Mouse (Mus musculus): ENCODE data around the gene Sergef. TPM values are rescaled to one million over a fixed set of nuclear protein-coding genes. Genes with fewer than 3 reads are reported as not detected.

Sergef gene
- polyA plus RNA-seq, 1 experiment: 6.3 TPM

DNA sequence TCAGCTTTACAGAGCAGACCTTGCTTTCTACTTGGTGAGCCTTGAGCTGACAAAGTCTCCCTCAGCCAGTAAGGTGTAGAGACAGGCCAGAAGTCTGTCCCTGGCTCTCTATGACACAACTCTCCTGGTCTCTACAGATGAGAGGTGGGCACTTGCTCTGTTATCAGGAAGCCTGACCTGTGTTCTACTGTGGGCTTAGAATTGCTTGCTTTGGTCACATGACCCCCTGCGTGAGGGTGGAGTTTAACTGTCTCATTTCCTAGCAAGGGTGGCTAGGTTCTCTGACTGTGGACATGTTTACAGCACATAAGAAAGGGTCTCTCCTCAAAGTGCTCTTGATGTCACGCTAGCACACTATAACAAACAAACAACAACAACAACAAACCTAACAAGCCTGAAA, 79.5 kb downstream of the Sergef start:
- Histone ChIP-seq H3K27ac (ENCODE audit: insufficient read depth, low read length) (no peak overlapping the region), H3K4me1 (ENCODE audit: control insufficient read depth, insufficient read depth, low read length) (no peaks in the 10 kb centered on the region), H3K4me3 (ENCODE audit: insufficient read depth, low read length) (no peak overlapping the region)
- no peak for TF ChIP-seq CTCF (IDR thresholded peaks at IDR 0.05; ENCODE audit: borderline replicate concordance, insufficient read depth, low read length)
- TF ChIP-seq POLR2A (IDR thresholded peaks at IDR 0.05; ENCODE audit: low read depth, low read length): no peak

DNA sequence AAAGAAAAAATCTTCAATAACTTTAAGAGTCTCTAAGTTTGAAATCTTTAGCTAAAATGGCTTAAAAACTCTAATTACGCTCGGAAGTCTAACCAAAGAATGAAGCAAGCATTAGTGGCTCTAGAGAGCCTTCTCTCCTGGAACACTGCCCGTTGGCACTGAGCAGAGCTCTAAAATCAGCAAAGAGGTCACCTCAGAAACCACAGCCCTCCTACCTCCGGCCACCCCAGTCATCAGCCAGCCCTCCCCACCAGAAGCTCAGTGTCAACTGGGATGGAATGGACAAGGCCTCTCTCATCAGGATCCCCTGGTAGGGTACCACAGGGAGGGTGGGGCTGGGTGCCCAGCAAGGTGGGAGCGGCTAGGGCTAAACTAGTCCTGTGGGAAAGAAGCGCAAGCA, 80.0 kb downstream of the Sergef start:
- no peak overlapping the region for H3K27ac ChIP-seq (ENCODE audit: insufficient read depth, low read length)
- TF ChIP-seq CTCF (IDR thresholded peaks at IDR 0.05; ENCODE audit: borderline replicate concordance, insufficient read depth, low read length) (no peak), POLR2A (IDR thresholded peaks at IDR 0.05; ENCODE audit: low read depth, low read length) (no peak)
- H3K4me3 ChIP-seq (ENCODE audit: insufficient read depth, low read length): no peak overlapping the region
- H3K4me1 ChIP-seq (ENCODE audit: control insufficient read depth, insufficient read depth, low read length): no peaks in the 10 kb centered on the region

DNA sequence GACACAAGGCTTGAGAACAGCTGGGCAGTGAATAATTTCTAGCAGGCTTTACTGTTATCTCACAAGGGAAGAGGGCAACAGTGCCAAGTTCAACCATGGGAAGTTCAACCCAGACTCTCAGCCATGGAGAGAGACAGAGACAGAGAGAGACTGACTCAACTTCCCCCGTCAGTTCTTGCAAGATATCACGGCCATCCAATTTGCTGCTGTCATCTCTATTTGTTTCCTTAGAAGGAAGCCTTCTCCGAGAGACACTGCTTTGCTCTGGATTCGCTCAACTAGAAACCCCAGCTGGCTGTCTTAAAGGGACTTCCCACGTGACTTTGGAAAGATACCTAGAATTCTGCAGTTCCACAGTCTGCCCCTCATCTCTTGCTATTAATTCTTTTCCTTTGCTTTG, 80.6 kb downstream of the Sergef start:
- no peak overlapping the region for H3K4me3 ChIP-seq (ENCODE audit: insufficient read depth, low read length)
- no peaks in the 10 kb centered on the region for H3K4me1 ChIP-seq (ENCODE audit: control insufficient read depth, insufficient read depth, low read length)
- H3K27ac ChIP-seq (ENCODE audit: insufficient read depth, low read length): no peak overlapping the region
- no peak for TF ChIP-seq CTCF (IDR thresholded peaks at IDR 0.05; ENCODE audit: borderline replicate concordance, insufficient read depth, low read length)
- TF ChIP-seq POLR2A (IDR thresholded peaks at IDR 0.05; ENCODE audit: low read depth, low read length): no peak

DNA sequence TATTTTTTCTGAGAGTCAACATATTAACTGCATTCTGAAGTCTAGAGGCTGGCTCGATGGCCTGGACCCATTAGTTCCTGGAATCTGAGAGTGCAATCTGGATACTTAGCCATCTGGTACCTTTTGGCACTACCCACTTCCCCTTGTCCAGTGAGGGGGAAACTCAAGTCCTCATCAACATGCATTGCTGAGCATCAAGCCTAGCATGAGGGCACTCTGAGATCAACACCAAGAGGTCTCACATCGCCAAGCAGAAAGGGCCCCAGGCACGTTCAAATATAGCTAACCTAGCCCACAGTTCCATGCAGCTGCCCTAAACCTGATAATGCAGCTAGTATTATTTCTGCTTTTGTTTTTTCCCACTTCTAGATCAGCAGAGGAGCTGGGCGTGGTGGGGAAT, 81.6 kb downstream of the Sergef start:
- Histone ChIP-seq H3K4me1 (ENCODE audit: control insufficient read depth, insufficient read depth, low read length) (no peaks in the 10 kb centered on the region), H3K27ac (ENCODE audit: insufficient read depth, low read length) (no peak overlapping the region), H3K4me3 (ENCODE audit: insufficient read depth, low read length) (no peak overlapping the region)
- TF ChIP-seq POLR2A (IDR thresholded peaks at IDR 0.05; ENCODE audit: low read depth, low read length): no peak
- TF ChIP-seq CTCF (IDR thresholded peaks at IDR 0.05; ENCODE audit: borderline replicate concordance, insufficient read depth, low read length): no peak

DNA sequence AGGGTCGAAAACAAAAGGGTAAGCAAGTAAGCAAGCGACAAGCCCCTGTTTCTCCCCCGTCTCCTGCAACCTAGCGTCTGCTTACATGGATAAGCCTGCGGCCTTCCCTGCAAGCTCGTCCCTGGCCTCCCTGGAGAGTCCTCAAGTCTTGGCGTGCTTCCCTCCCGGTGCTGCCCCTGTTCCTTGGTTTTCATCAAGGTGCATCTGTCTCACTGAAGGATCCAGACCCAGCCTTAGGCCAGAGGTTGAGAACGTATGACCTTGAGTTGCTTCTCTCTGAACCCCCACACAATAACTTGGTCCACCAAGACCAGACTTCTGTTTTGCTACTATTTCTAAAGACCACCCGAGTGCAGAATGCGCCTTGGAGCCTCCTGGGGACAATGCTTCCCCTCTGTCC, 82.2 kb downstream of the Sergef start:
- no peak overlapping the region for H3K27ac ChIP-seq (ENCODE audit: insufficient read depth, low read length)
- no peaks in the 10 kb centered on the region for H3K4me1 ChIP-seq (ENCODE audit: control insufficient read depth, insufficient read depth, low read length)
- no peak overlapping the region for H3K4me3 ChIP-seq (ENCODE audit: insufficient read depth, low read length)
- no peak for TF ChIP-seq POLR2A (IDR thresholded peaks at IDR 0.05; ENCODE audit: low read depth, low read length)
- TF ChIP-seq CTCF (IDR thresholded peaks at IDR 0.05; ENCODE audit: borderline replicate concordance, insufficient read depth, low read length): no peak

DNA sequence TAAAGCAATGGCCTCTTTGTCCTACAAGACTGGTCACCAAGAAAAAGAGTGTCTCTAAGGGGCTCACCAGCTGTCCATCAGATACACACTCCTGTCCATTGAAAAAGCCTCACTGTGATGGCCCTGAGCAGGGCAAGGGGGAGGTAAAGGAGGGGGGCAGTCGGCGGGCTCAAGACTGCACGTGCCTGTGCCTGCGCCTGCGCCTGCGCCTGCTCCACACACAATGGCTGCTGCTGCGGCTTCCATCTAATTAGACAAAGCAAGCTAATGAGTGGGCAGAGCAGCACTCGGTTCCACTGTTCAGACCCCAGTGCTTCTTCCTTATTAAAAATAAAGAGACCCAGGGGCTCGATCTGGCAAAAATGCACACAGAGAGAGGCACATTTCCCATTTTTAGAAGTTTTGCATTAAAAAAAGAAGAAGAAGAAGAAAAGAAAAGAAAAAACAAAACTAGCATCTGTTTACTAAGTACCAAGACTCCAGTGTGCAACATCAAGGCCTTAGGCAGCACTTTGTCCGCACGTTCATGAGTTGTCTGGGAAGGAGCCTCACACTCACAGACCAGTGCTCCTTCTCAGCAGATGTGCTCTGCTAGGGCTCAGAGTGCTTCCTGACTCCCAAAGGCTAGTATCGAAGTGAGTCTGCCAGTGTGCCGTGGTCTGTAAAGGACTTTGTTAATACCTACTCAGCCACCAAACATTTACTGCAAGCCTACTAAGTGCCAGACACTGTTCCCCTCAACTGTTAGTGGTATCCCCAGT, 83.1 kb downstream of the Sergef start:
- TF ChIP-seq POLR2A (IDR thresholded peaks at IDR 0.05; ENCODE audit: low read depth, low read length) (no peak), CTCF (IDR thresholded peaks at IDR 0.05; ENCODE audit: borderline replicate concordance, insufficient read depth, low read length) (no peak)
- Histone ChIP-seq H3K4me3 (ENCODE audit: insufficient read depth, low read length) (no peak overlapping the region), H3K4me1 (ENCODE audit: control insufficient read depth, insufficient read depth, low read length) (no peaks in the 10 kb centered on the region), H3K27ac (ENCODE audit: insufficient read depth, low read length) (no peak overlapping the region)

DNA sequence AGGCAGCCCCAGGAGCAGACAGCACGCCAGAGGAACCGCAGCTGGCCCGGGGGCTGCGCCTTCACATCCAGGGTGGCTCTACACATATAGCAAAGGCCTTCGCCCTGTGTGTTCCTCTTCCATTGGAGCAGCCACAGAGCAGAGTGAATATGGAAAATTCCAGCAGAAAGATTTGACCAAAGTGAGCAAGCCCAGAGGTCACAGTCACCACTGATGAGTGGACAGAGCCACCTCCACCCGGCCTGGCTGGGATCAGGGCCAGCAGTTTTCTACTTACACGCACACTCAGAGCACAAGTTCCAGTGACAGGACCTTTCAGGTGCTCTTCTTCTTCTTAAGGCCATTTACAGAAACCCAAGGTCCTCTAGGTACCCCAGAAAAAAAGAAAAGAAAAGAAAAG, 83.9 kb downstream of the Sergef start:
- no peak overlapping the region for H3K27ac ChIP-seq (ENCODE audit: insufficient read depth, low read length)
- no peak overlapping the region for H3K4me3 ChIP-seq (ENCODE audit: insufficient read depth, low read length)

DNA sequence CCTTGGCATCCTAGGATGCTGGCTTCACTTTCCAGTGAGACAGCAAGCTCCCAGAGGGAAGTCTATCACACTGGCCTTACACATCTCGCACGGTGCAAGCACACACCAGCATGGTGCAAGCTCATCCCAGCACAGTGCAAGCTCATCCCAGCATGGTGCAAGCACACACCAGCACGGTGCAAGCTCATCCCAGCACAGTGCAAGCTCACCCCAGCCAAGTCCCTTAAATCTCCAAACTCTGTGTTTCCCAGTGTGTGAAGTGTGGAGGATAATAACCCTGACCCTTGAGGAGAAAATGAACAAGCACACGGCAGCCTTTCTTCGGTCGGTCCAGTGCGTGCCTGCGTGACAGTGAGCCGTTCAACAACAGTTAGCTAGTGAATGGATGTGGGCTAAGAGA, 84.8 kb downstream of the Sergef start:
- H3K4me1 ChIP-seq (ENCODE audit: control insufficient read depth, insufficient read depth, low read length): no peaks in the 10 kb centered on the region
- no peak overlapping the region for H3K27ac ChIP-seq (ENCODE audit: insufficient read depth, low read length)
- H3K4me3 ChIP-seq (ENCODE audit: insufficient read depth, low read length): no peak overlapping the region
- TF ChIP-seq POLR2A (IDR thresholded peaks at IDR 0.05; ENCODE audit: low read depth, low read length) (no peak), CTCF (IDR thresholded peaks at IDR 0.05; ENCODE audit: borderline replicate concordance, insufficient read depth, low read length) (no peak)

More for the DNA sequence above, 83.9 kb downstream of the Sergef start:
- TF ChIP-seq CTCF (IDR thresholded peaks at IDR 0.05; ENCODE audit: borderline replicate concordance, insufficient read depth, low read length) (no peak), POLR2A (IDR thresholded peaks at IDR 0.05; ENCODE audit: low read depth, low read length) (no peak)
- H3K4me1 ChIP-seq (ENCODE audit: control insufficient read depth, insufficient read depth, low read length): no peaks in the 10 kb centered on the region

DNA sequence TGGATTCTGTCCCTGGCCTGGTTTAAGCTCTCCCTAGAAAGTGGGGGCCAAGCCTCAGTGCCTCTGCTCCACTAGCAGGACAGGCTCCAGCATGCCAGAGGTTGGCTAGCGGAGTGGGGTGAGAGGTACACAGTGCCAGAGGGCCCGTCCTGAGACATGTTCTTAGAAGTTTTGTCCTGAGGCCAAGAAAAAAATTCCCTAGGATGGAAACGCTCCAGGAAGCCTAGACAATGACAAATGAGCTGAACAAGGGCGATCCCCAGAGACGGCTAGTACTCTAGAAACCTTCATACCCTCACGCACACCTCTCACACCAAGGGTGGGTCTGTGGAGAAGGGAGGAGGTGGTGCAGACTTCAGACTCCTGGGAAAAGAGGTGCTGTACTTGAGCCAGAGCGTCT, 85.6 kb downstream of the Sergef start:
- no peak overlapping the region for H3K27ac ChIP-seq (ENCODE audit: insufficient read depth, low read length)
- H3K4me1 ChIP-seq (ENCODE audit: control insufficient read depth, insufficient read depth, low read length): no peaks in the 10 kb centered on the region
- TF ChIP-seq CTCF (IDR thresholded peaks at IDR 0.05; ENCODE audit: borderline replicate concordance, insufficient read depth, low read length) (no peak), POLR2A (IDR thresholded peaks at IDR 0.05; ENCODE audit: low read depth, low read length) (no peak)
- no peak overlapping the region for H3K4me3 ChIP-seq (ENCODE audit: insufficient read depth, low read length)

DNA sequence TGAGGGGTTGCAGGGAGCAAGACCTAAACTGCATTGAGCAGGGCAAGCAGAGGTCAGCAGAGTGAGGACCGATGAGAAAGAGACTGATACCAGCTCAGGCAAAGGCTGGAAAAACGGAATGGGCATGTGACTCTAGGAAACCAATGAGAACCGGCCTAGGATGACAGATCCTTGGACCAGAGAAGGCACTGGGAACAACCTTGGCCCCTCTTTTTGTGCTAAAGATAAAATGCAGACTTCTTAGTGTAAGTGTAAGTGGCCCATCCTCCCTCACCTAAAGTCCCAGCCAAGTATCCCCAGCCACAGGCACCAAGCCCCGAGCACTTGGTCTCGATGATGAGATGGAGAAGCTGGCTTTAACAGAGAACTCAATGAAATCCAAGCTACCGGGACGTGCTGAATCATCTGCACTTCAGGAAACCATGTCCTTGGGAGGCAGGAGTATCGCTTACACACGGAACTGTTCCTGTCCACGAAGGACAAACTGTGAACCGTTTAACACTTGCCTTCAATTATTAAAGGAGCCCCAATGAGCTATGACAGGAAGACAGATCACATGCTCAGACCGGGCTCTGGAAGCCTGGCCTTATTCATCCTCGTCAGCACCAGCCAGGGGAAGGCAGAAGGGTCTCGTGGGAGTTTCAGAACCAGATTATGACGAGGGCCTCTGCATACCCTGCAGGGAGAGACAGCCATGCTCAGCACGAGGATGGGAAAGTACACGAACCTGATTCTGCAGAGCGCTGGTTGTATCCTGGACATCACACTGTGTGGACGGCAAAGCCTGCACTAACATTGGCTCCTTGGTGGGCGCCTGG, 87.5 kb downstream of the Sergef start:
- no peak overlapping the region for H3K4me3 ChIP-seq (ENCODE audit: insufficient read depth, low read length)
- TF ChIP-seq CTCF (IDR thresholded peaks at IDR 0.05; ENCODE audit: borderline replicate concordance, insufficient read depth, low read length) (no peak), POLR2A (IDR thresholded peaks at IDR 0.05; ENCODE audit: low read depth, low read length) (no peak)
- no peak overlapping the region for H3K27ac ChIP-seq (ENCODE audit: insufficient read depth, low read length)
- no peaks in the 10 kb centered on the region for H3K4me1 ChIP-seq (ENCODE audit: control insufficient read depth, insufficient read depth, low read length)
